Mouse (Mus musculus) lung, adult 2 months (tissue): ENCODE measurements at regions not wholly inside any gene's neighbourhood (a gene's known extent, or its start where the extent isn't known, plus 50 kb on each side); places are given as distances from the start of the nearest gene placed in this dataset.

Experiments used
- DNase-seq: peaks from one replicate; pipeline ENCODE4 v3.0.0; 2022
- H3K4me1 ChIP-seq: fragments of 200-500 bp; 2 replicates; pipeline ENCODE4 v1.6.1; 2011; ENCODE audit warnings: low read length; ENCODE audit not compliant: control insufficient read depth, insufficient read depth
- H3K4me3 ChIP-seq: fragments of 200-500 bp; replicated peaks from 2 replicates; pipeline ENCODE3; 2011; ENCODE audit warnings: low read depth, mild to moderate bottlenecking, control low read depth, low read length; ENCODE audit errors: extremely low read depth
- CTCF ChIP-seq: fragments of 200-500 bp; IDR thresholded peaks from 2 replicates; pipeline ENCODE4 v1.5.1; 2011; ENCODE audit warnings: mild to moderate bottlenecking, low read length, control low read depth; ENCODE audit not compliant: insufficient read depth
- POLR2A ChIP-seq: fragments of 200-500 bp; IDR thresholded peaks from 2 replicates; pipeline ENCODE4 v1.6.1; 2011; ENCODE audit warnings: low read depth, mild to moderate bottlenecking, control low read depth, low read length, borderline replicate concordance; ENCODE audit errors: extremely low read depth
- WGBS: fragments of 180-500 bp; shearing (Covaris S2); methylation state at CpG from one replicate; pipeline ENCODE4 v1.1.7; 2018; 5-methylcytosine and 5-hydroxymethylcytosine counted together

- no peak overlapping the region for H3K4me3 ChIP-seq
- 65% methylated on average over 2 of the region's 2 CpGs for WGBS
- DNase-seq, result no peak
- TF ChIP-seq POLR2A (no peak), CTCF (no peak)
- H3K4me1 ChIP-seq, result no peaks in the 10 kb centered on the region
Observed at GRCm38 (mm10) chr16:71197523-71197922, 883.8 kb downstream of the Gbe1 start.

- Histone ChIP-seq H3K4me3 (no peak overlapping the region), H3K4me1 (no peaks in the 10 kb centered on the region)
- no peak for DNase-seq
- no peak for TF ChIP-seq POLR2A
- no peak for TF ChIP-seq CTCF
- WGBS, result 52% methylated on average over 7 of the region's 7 CpGs
Observed at GRCm38 (mm10) chr16:71208806-71209205, 895.1 kb downstream of the Gbe1 start.

GRCm38 (mm10) chr16:71224469-71224868 lies 910.7 kb downstream of the Gbe1 start:
- H3K4me3 ChIP-seq, result no peak overlapping the region
- 69% methylated on average over 6 of the region's 6 CpGs for WGBS
- no peak for DNase-seq
- TF ChIP-seq POLR2A, result no peak
- no peak for TF ChIP-seq CTCF
- H3K4me1 ChIP-seq, result no peaks in the 10 kb centered on the region

- no peak for TF ChIP-seq CTCF
- TF ChIP-seq POLR2A, result no peak
- no peaks in the 10 kb centered on the region for H3K4me1 ChIP-seq
- 89% methylated on average over 5 of the region's 5 CpGs for WGBS
- no peak for DNase-seq
- no peak overlapping the region for H3K4me3 ChIP-seq
Observed at GRCm38 (mm10) chr16:71230104-71230653, 916.4 kb downstream of the Gbe1 start.

GRCm38 (mm10) chr16:71243065-71243464 lies 929.3 kb downstream of the Gbe1 start:
- TF ChIP-seq POLR2A, result no peak
- TF ChIP-seq CTCF, result no peak
- H3K4me1 ChIP-seq, result no peaks in the 10 kb centered on the region
- DNase-seq, result no peak
- H3K4me3 ChIP-seq, result no peak overlapping the region

- H3K4me1 ChIP-seq, result no peaks in the 10 kb centered on the region
- TF ChIP-seq CTCF (no peak), POLR2A (no peak)
- WGBS, result 73% methylated on average over 4 of the region's 4 CpGs
- DNase-seq, result no peak
- no peak overlapping the region for H3K4me3 ChIP-seq
Observed at GRCm38 (mm10) chr16:71243480-71243879, 929.7 kb downstream of the Gbe1 start.

- no peak for DNase-seq
- TF ChIP-seq POLR2A, result no peak
- TF ChIP-seq CTCF, result peak; percentile 38
- no peaks in the 10 kb centered on the region for H3K4me1 ChIP-seq
- no peak overlapping the region for H3K4me3 ChIP-seq
- WGBS, result 35% methylated on average over 9 of the region's 9 CpGs
Observed at GRCm38 (mm10) chr16:71247516-71248139, 933.9 kb downstream of the Gbe1 start.

GRCm38 (mm10) chr16:71255740-71256139 lies 942.0 kb downstream of the Gbe1 start:
- TF ChIP-seq CTCF (no peak), POLR2A (no peak)
- Histone ChIP-seq H3K4me1 (no peaks in the 10 kb centered on the region), H3K4me3 (no peak overlapping the region)
- WGBS, result 71% methylated on average over 4 of the region's 4 CpGs
- no peak for DNase-seq

GRCm38 (mm10) chr16:71256175-71256574 lies 942.4 kb downstream of the Gbe1 start:
- WGBS, result 64% methylated on average over 2 of the region's 2 CpGs
- TF ChIP-seq POLR2A, result no peak
- no peak for TF ChIP-seq CTCF
- no peak overlapping the region for H3K4me3 ChIP-seq
- H3K4me1 ChIP-seq, result no peaks in the 10 kb centered on the region
- DNase-seq, result no peak

- H3K4me3 ChIP-seq, result no peak overlapping the region
- DNase-seq, result no peak
- TF ChIP-seq CTCF (no peak), POLR2A (no peak)
- WGBS, result 49% methylated on average over 5 of the region's 5 CpGs
- H3K4me1 ChIP-seq, result no peaks in the 10 kb centered on the region
Observed at GRCm38 (mm10) chr16:71267191-71267590, 953.4 kb downstream of the Gbe1 start.
